Mouse (Mus musculus) G1E (cell line): Measurements from ENCODE around the gene Ccl6. TPM values are rescaled to one million over a fixed set of nuclear protein-coding genes. Genes with fewer than 3 reads are reported as not detected.
A peak's percentile ranks its signal among the peaks of the same experiment; 100 is the strongest.

Source experiments
- ATAC-seq: 2 replicates; pipeline ENCODE4 v1.8.0; 2016; ENCODE audit warnings: mild to moderate bottlenecking; ENCODE audit not compliant: insufficient number of reproducible peaks, poor library complexity, low FRiP score, severe bottlenecking; ENCODE audit errors: extremely low read depth
- DNase-seq: peaks from one replicate; pipeline ENCODE4 v3.0.0; 2012; ENCODE audit warnings: low spot score
- H3K27me3 ChIP-seq: 2 replicates; pipeline ENCODE4 v1.6.1; 2012; ENCODE audit warnings: mild to moderate bottlenecking, low read length, inconsistent platforms; ENCODE audit not compliant: insufficient read depth
- H3K36me3 ChIP-seq: replicated peaks from 2 replicates; pipeline ENCODE3; 2012; ENCODE audit warnings: mild to moderate bottlenecking, inconsistent platforms
- H3K4me1 ChIP-seq: 2 replicates; pipeline ENCODE4 v1.6.1; 2012; ENCODE audit warnings: low read depth, low read length, inconsistent platforms, mixed read lengths; ENCODE audit not compliant: insufficient read depth
- H3K4me3 ChIP-seq: 2 replicates; pipeline ENCODE4 v1.5.1; 2012; ENCODE audit warnings: low read depth, mild to moderate bottlenecking, inconsistent platforms, low read length, moderate library complexity, mixed read lengths
- H3K9me3 ChIP-seq: replicated peaks from 2 replicates; pipeline ENCODE4 v1.6.1; 2012; ENCODE audit warnings: inconsistent platforms
- CTCF ChIP-seq: IDR thresholded peaks from 2 replicates; pipeline ENCODE4 v1.5.1; 2012; ENCODE audit warnings: low read depth, low read length, inconsistent platforms, mixed read lengths
- GATA1 ChIP-seq: IDR thresholded peaks from 2 replicates; pipeline ENCODE4 v1.6.1; 2012; ENCODE audit warnings: borderline replicate concordance, low read length, inconsistent platforms, mixed read lengths
- GATA2 ChIP-seq: IDR thresholded peaks from 2 replicates; pipeline ENCODE4 v1.6.1; 2012; ENCODE audit warnings: low read depth, low read length, inconsistent platforms, borderline replicate concordance
- POLR2AphosphoS5 ChIP-seq: IDR thresholded peaks from 2 replicates; pipeline ENCODE4 v1.6.1; 2012; ENCODE audit warnings: low read depth, low read length, inconsistent platforms; ENCODE audit not compliant: insufficient replicate concordance
- TAL1 ChIP-seq: conservative IDR thresholded peaks from 2 replicates; pipeline ENCODE4 v1.6.1; 2012; ENCODE audit warnings: low read depth, low read length, inconsistent platforms, mixed read lengths
- polyA plus RNA-seq: library from polyadenylated mRNA; stranded (reverse); fragments of >175 nt; gene quantifications from 2 replicates; pipeline ENCODE4 v1.2.3, GENCODE M21; 2012
- total RNA-seq, 2 experiments: library from RNA; stranded (forward) in 1 of 2; stranded (reverse) in 1 of 2; fragments of 200-1000 nt in 1 of 2; fragments of >200 nt in 1 of 2; fragmentation: Nextera tagmentation in 1 of 2; gene quantifications; 2 replicates each; pipeline ENCODE4 v1.2.3; 2014 to 2017

Ccl6 gene
- total and polyA plus RNA-seq, 3 experiments = 0.13 to 0.33 TPM; not detected in 1

GRCm38 (mm10) chr11:83578999-83579398 lies 13.9 kb downstream of the Ccl6 start:
- no peak for ATAC-seq
- TF ChIP-seq CTCF (no peak), POLR2AphosphoS5 (no peak), TAL1 (no peak), GATA1 (no peak), GATA2 (no peak)
- no peaks in the 10 kb centered on the region for H3K36me3 ChIP-seq
- H3K4me3 ChIP-seq = no peak overlapping the region
- no peaks in the 10 kb centered on the region for H3K27me3 ChIP-seq
- H3K4me1 ChIP-seq = no peaks in the 10 kb centered on the region
- H3K9me3 ChIP-seq = no peaks in the 10 kb centered on the region
- no peak for DNase-seq

- Histone ChIP-seq H3K4me3 (no peak within 1 kb of the TSS), H3K27me3 (no peaks in the 10 kb centered on the region), H3K4me1 (no peaks in the 10 kb centered on the region), H3K36me3 (no peaks in the 10 kb centered on the region), H3K9me3 (no peaks in the 10 kb centered on the region)
- ATAC-seq (no peak), DNase-seq (no peak)
- TF ChIP-seq CTCF = no peak
- TF ChIP-seq GATA1 = no peak
- no peak for TF ChIP-seq POLR2AphosphoS5
- TF ChIP-seq GATA2 = no peak
- no peak for TF ChIP-seq TAL1
These were observed 14.6 kb downstream of the Ccl6 start, which contains the start of gene Ccl9 for GRCm38 (mm10) chr11:83578186-83578760. Gene Ccl9 (minus strand): TSS chr11:83578636.

GRCm38 (mm10) chr11:83576927-83577555 lies 15.8 kb downstream of the Ccl6 start:
- Histone ChIP-seq H3K9me3 (no peaks in the 10 kb centered on the region), H3K4me3 (no peak overlapping the region), H3K36me3 (no peaks in the 10 kb centered on the region), H3K27me3 (peaks cover 3% of the 10 kb centered on the region; the same call in 1 of the 2 replicates), H3K4me1 (peaks cover 8% of the 10 kb centered on the region)
- DNase-seq = no peak
- TF ChIP-seq GATA2 (no peak), POLR2AphosphoS5 (no peak), TAL1 (no peak), GATA1 (no peak), CTCF (no peak)
- ATAC-seq = 0 out of 2 replicates have a peak, but pooled peaks have one; percentile 22

GRCm38 (mm10) chr11:83572834-83573233 lies 20.1 kb downstream of the Ccl6 start:
- no peak overlapping the region for H3K4me3 ChIP-seq
- H3K4me1 ChIP-seq = peaks cover 26% of the 10 kb centered on the region

GRCm38 (mm10) chr11:83572223-83572622 lies 20.7 kb downstream of the Ccl6 start:
- H3K4me3 ChIP-seq = no peak overlapping the region
- TF ChIP-seq GATA2 (no peak), POLR2AphosphoS5 (no peak), TAL1 (no peak), GATA1 (no peak), CTCF (no peak)
- no peaks in the 10 kb centered on the region for H3K36me3 ChIP-seq
- H3K27me3 ChIP-seq = peaks cover 6% of the 10 kb centered on the region
- no peaks in the 10 kb centered on the region for H3K9me3 ChIP-seq
- H3K4me1 ChIP-seq = peaks cover 26% of the 10 kb centered on the region
- peak; percentile 20 for DNase-seq
- ATAC-seq = peak; percentile 28

More at GRCm38 (mm10) chr11:83572834-83573233, 20.1 kb downstream of the Ccl6 start:
- no peak for ATAC-seq
- no peak for DNase-seq
- H3K9me3 ChIP-seq = no peaks in the 10 kb centered on the region
- H3K27me3 ChIP-seq = peaks cover 6% of the 10 kb centered on the region
- TF ChIP-seq GATA2 (no peak), GATA1 (no peak), POLR2AphosphoS5 (no peak), TAL1 (no peak), CTCF (no peak)
- no peaks in the 10 kb centered on the region for H3K36me3 ChIP-seq

GRCm38 (mm10) chr11:83570189-83570588 lies 22.7 kb downstream of the Ccl6 start:
- H3K4me3 ChIP-seq = no peak overlapping the region
- no peak for ATAC-seq
- H3K9me3 ChIP-seq = no peaks in the 10 kb centered on the region
- no peak for DNase-seq
- H3K4me1 ChIP-seq = peaks cover 26% of the 10 kb centered on the region
- H3K36me3 ChIP-seq = no peaks in the 10 kb centered on the region
- H3K27me3 ChIP-seq = peaks cover 8% of the 10 kb centered on the region
- no peak for TF ChIP-seq GATA1
- no peak for TF ChIP-seq GATA2
- TF ChIP-seq POLR2AphosphoS5 = no peak
- TF ChIP-seq TAL1 = no peak
- TF ChIP-seq CTCF = no peak
